Mouse (Mus musculus) layer of hippocampus, postnatal 14 days (tissue): ENCODE measurements at regions not wholly inside any gene's neighbourhood (a gene's known extent, or its start where the extent isn't known, plus 50 kb on each side); places are given as distances from the start of the nearest gene placed in this dataset.
"Not testable (repeated sequence)": the region's sequence is repeated elsewhere in the genome, so short reads cannot be mapped to it uniquely, and the experiment has no call there.

Experiments
- DNase-seq, 2 experiments: peaks; one replicate each; pipeline ENCODE4 v3.0.0; 2021 to 2022; ENCODE audit warnings: low spot score in 2 of 2, mixed read lengths in 1 of 2

DNA sequence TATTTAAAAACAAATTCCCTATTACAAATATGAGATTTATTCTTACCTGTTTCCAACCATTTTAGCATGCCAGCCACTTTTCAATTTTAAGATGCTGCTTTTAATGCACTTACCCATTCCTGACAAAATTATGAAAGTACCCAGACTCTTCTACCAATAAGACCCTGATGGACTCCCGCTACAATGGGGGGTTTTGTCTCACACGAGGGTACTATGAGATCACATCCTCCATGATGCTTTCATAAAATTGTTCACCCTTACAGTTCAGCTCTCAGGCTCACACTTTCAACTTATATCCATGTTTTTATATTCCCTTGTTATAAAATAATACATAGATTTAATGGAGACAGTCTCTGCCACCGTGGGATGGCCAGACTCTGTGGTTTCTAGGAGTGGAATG is 68.1 kb upstream of the Adamts18 start:
- DNase-seq, result no peak

DNA sequence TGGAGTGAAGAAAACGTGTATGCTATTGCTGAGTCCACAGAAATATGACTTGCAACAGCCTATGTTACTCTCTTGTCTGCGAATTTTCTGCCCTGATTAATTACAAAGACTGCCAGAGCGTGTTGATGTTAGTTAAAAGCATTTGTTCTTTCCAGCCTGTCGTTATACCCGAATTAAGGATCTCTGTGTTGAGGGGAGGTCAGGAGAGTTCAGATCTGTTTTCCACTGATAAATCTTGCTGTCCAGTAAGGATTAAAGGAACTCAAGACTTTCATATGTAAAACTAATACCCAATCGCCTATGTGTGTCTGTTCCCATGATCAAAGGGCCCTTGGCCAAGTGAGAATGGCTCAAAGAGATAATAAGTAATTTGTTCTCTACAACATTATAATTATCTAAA is 68.7 kb upstream of the Adamts18 start:
- DNase-seq, result no peak

DNA sequence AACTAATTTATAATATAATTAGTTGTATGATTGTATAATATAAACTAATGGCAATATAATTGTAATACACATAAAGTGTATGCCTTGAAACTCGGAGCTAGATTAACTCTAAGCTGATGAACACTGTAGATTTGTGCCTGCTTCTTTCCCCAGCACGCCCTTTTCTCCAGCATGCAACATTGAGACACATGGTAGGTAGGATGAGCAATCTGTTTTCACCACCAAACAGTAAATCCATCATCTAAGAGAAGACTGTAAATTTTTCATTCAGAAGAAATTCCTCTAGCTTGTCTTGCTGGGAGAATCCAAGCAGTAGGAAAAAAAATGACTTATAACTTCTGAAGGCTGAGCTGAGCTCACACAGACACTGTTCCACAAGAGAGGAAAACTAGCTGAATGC is 71.8 kb upstream of the Adamts18 start:
- DNase-seq, result peak in 1 of 2 experiments; percentile 61

DNA sequence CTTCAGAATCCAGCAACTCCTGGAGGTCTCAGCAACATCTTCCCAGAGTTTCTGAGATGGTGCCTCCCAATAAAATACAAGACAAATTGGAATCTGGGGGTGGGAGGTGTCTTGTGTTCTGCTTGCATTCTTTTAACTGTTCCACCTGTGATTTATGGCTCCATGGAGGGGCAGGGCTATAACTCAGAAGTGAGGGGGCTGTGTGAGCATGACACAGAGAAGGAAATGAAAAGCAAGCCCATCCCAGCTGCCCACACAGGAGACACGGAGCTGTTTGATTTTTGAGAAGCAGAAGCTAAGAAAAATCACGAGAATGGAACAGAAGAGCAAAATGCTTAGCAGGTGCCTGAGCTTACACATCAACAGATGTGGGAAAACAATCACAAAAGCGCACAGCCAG is 74.8 kb upstream of the Adamts18 start:
- no peak for DNase-seq

DNA sequence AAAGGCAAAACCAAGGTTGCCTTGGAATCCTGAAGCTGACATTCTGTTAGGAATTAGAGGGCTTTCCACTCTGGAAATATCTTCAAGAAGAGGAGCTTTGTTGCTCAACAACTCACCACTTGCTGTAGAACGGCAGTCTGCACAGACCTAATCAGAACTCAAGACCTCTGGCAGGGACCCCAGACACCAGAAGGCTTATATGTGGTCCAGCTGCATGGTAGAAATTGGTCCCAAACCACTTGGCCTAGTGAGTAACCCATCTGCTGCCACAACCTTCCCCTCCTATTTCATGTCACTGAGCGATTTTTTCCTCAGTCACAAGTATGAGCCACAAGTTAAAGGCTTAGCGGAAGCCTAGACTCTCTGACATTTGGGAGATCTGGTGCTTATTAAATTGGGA is 105.2 kb upstream of the Adamts18 start:
- peak; percentile 21 to 66 for DNase-seq

DNA sequence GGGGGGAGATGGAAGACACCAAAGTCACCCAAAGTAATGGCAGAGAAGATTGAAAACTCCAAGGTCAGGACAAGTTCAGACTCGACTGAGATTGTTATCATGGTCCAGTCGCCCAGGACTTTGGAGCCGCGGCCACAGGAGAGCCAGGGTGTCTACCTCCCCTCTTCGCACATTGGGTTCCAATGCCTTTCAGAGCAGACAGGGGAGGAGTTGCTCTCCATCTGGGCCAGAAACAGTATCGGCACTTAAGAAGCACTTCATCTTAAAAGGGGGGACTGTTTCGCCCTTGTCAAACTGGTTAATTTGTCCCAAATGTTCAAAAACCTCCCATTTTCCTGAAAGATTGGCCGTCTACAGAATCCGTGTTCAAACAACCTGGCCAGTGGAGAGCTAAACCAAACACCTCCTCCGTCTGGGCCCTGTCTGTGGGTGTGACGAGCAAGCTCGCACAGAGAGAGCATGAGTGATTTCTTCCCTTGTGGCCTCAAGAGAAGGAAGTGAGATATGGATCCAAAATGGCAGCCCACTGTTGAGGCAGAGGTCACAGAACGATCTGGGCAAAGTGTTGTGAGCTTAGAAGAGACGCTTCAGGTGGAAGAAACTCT is 108.0 kb upstream of the Adamts18 start:
- no peak for DNase-seq

DNA sequence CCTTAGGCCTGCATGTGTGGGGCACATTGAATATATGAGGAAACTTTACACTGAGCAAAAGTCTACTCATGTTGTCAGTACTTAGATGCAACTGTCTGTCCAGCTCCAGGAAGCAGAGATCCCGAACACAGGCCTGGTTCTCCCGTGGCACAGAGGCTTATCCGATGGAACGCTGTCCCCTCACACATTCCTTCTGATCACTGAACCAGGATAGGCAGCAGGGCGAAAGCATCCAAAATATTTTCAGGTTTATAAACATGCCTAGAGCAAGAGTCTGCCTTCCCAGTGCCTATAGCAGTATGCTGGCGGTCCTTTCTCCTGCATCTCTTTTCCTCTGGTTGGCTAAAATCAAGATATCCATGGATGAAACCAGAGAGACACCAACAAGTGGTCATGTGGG is 109.3 kb upstream of the Adamts18 start:
- no peak for DNase-seq

DNA sequence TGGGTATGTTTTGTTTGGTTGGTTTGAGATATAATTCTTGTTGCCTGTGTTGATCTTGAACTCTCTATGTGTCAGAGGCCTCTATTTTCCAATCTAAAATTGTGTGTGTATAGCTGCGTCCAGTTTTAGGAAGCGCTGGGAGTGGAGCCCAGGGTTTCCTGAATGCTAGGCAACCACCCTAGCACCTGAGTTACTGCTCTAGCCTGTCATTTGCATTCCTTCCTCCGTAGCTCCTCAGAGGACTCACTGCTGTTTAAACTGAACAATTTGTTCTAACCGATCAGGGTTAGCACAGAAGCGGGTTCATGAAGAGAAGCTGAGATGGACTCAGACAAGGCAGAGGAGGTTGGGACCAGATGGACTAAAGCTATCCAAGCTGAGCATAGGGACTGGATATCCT is 127.3 kb upstream of the Adamts18 start:
- DNase-seq, result no peak

DNA sequence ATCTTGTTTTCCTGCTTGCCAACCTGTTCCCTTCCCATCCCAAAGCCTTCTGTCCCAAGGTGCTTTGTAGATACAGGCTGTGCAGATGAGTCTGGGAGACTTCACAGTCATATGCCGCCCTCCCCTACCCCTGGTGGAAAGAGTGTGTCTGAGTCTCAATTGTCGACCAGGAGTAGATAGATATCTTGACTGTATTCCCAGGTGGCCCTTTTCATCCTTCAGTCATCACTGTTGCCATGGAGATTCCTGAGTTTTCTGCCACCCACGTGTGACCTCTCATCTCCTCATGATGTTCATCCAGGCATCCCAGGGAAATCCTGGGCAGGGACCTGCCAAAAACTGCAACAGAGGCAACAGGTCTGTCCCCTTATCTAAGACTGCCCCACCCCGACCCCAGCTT is 128.1 kb upstream of the Adamts18 start:
- no peak for DNase-seq

DNA sequence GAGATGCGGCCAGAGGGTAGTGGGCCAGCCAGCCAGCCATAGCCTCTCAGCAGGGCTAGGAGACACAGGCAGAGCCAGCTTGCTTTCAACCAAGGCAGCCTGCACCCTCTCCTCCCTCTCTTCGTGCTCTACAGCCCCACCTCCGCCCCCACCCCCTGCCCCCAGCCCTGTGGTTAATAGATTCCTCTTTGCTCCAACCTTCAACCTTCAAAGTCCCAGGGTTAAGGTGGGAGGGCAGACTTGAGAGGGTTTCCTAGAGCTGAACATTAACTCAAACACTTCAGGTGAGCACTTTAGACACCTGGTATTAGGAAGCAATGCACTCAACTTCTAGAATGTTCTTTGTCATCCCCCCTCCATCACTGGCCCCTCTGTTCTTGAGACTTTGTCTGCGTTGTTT is 128.5 kb upstream of the Adamts18 start:
- DNase-seq, result no peak

DNA sequence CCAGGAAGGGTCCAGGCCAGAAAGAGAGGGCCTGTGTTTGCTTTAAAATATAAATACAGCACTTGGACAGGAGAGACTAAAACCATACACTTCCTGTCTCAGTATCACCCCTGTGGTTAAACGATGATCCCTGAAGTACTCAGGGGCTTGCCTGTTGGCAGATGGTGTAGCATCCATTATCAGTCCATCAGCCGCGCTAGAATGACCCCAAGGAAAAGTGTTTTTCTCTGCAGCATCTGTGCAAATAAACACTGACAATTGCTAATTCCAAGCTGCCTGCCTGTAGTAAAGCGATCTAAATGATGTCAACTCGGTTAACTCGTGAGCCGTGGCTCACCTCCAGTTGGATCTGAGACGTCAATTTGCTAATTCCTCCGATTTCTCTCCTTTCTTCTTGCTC is 130.4 kb upstream of the Adamts18 start:
- no peak for DNase-seq

DNA sequence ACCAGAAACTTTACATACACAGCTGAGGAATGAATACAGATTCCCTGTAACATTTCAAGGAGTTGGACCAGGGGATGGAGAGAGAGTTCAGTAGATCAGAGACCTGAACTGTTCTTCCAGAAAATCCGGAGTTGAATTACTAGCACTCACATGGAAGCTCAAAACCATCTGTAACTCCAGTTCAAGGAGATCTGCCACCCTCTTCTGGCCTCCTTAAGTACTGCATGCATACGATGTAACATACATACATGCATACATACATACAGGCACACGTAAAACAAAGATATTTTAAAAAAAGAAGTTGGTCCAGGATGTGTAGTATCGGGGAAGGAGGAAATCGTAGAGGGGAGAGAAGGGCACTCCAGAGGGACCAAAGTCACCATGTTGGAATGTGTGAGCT is 131.3 kb upstream of the Adamts18 start:
- DNase-seq, result no peak

DNA sequence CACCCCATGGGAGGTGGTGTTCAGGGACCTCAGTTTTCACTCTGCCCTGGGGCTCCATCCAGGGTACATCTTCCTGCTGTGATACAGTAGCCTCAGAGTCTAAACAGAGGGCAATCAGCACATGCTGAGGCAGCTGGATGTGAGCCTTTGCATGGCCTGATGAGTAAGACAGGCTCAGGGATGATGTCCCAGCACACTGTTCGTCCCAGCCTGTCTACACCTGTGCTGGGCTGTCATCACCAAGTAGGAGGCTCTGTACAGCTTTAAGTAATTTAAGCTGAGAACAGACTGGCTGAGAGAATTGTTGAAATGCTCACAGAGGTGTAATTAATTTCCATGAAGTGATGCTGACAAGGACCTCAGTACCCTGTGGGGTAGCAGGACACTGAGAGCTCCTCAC is 132.8 kb upstream of the Adamts18 start:
- DNase-seq, result no peak

DNA sequence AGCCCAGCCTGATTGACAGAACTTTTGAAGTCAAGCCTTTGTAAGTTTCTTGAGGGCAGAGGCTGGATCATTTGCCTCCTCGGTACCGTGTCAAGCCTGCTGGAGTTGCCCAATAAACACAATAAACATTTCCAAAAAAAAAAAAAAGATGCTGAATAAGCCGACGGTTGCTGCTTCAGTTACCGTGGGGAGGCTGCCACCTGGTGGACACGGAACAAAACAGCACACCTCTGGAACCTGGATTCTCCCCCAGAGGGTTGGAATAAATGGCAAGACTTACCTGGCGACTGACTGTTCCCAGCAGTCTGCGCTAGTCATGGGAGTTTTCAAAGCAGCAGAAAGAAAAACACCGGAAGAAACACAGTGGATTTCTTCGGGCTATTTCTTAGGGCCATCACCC is 136.3 kb upstream of the Adamts18 start:
- peak; percentile 51 to 63 for DNase-seq

DNA sequence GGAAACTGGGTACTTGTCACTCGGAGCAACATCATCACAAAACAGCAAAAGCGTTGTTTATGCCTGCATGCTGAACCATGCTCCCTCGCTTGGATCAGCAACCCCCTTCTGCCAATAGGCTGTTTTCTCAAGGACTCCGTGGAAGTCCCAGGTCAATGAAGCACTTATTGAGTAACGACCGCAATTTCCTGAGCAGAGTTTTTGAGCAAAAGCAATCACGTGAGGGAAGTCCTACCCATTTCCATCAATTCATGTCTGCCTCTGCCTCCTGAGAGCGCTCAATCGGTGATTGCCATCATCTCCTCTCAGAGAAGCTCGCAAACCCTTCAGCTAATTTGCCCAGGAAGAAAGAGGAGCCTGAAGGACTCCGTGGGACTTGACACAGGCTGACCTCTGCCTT is 136.9 kb upstream of the Adamts18 start:
- DNase-seq, result no peak

DNA sequence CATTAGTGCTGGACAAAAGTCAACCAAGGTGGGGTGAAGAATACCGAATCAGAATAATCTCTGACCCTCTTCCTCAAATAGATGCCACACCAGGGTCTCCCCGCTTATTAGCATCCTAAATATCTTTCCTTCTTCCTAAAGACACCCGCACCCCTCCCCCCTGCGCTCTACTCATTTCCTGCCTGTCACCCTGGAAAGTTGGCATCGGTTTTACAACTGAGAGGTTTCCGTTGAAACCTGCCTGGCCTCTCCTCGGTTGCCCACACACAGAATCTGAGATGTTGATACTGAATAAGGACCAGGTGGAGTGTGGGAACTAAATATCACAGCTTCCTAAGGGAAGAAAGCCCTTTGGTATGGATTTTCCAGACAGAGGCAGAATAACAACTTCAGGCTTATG is 137.4 kb upstream of the Adamts18 start:
- DNase-seq, result no peak

DNA sequence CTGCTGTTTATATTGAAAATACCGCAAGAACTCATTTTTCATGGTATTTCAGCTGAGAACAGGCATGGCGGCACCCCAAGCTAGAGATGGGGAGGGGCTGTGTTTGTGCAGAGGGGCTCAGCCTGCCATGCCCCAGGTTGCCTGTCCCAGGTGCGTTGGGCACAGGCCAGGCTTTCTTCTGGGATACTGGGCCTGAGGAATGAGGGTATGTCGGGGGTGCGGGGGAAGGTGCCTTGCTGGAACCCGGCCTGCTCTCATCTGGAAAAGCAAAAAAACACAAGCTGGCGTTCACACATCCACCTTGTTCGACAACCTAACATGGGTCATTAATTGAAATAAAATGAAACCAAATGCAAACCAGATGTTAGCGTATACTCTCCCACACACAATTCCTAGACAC is 142.2 kb upstream of the Adamts18 start:
- no peak for DNase-seq

DNA sequence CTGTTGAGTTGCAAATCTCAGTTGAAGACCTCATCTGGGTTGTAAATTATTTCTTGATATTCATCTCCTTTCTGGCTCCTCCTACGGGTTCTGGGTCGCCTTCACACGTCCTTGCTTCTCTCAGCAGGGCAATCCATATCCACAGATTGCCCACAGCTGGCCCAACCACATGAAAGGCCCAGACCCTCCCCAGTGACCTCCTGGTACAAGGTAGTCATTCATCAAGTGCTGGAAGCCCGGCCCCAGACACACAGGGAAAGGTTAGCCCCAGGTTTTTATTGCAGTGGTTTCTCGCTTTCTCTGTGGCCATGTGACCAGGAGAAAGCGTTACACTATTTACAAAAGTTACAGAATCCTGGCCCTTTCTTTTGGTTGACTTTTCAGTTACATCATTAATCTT is 134.5 kb upstream of the Nudt7 start:
- DNase-seq, result no peak

DNA sequence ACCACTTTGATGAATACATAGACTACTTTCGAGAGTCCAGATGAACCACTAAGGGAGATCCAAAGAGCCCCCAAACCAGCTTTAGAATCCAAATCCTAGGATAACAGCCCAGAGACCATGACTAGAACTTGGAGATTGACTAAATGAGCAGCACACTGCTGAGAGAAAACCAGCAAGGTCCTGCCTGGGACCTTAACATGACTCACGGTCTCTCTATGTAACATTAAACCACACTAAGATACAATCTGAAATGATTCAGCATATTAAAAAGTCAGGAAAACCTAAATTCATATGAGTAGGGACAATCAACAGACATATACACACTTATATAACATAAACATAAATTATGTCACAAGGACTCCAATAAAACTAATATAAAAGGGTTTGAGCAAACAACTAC is 131.7 kb upstream of the Nudt7 start:
- no peak for DNase-seq

DNA sequence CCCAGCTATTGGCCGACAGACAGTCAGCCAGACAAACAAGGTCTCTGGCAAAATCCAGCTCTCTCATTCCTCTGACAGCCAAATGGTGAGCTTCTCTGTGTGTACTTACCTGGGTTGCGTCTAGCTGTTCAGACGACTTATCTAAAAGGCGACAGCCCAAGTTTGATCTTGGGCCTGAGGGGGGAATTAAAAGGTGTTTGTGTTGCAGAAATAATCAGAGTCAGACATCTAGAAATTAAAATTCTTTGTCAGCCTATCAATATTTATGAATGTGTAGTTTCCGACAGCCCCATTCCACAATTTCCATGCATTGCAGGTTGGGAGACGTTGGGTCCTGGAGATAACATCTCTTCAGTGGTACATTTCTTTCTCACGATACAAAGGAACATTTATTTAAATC is 128.9 kb upstream of the Nudt7 start:
- no peak for DNase-seq

DNA sequence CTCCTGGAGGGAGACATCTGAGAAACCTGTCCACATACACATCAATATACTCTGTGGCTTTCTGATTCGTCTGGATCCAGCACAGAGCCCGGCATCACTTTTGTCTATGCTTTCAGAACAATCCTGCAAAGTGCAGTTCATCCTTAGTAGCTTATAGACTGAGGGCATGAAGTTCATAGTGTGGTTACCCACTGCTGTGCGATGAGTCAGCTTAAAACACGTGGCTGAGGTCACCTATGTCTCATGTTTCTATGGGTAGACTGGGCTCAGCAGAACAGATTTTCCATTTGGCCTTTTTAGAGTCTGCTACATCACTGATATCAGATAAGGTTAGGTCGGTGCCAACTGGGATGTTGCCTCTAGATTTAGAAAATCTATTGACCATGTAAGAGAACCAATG is 126.8 kb upstream of the Nudt7 start:
- no peak for DNase-seq

DNA sequence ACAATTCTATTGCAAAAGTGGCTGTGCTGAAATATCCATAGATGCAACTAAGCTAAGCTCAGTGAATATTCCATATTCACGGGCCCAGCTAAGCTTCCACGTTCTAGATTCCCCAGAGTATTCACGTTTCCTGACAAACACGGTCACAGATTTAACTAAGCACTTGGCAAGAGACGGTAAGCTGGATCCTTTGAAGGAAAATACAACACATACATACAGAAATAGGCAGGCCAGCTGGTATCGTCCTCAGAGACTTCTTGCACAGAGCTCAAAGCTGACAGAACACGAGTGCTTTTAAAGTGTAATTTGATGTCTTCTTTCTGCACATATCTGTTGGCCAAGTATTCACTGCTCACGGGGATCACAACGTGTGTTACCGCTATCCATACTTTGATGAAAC is 126.3 kb upstream of the Nudt7 start:
- DNase-seq, result no peak

DNA sequence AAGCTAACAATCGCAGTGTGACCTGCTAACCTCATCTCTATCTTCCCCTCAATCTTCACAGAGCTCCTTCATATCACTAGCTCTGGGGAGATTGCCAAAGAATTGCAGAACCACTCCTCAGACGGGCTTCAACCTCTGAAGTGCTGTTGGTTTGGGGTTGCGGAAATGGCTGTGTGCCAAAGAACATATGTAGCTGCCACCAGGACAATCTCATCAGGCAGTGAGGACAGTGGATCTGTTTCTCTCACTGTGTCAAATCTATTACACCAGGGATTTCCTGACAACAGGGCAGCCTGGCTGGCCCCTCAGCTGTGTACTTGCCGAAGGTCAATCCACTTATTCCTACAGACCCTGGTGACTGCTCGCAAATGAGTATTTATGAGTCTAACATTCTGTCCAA is 115.0 kb upstream of the Nudt7 start:
- DNase-seq, result no peak

DNA sequence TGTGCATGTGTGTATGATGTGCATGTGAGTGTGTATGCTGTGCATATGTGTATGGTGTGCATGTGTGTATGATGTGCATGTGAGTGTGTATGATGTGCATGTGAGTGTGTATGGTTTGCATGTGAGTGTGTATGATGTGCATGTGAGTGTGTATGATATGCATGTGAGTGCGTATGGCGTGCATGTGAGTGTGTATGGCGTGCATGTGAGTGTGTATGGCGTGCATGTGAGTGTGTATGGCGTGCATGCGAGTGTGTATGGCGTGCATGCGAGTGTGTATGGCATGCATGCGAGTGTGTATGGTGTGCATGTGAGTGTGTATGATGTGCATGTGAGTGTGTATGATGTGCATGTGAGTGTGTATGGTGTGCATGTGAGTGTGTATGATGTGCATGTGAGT is 103.2 kb upstream of the Nudt7 start:
- DNase-seq, result not testable (repeated sequence)
